Mouse (Mus musculus) heart, postnatal 0 days (tissue): ENCODE results near the gene Ppp2r5a.

Source experiments
- CTCF ChIP-seq: IDR thresholded peaks from 2 replicates; pipeline ENCODE4 v1.5.1; 2016; ENCODE audit warnings: antibody characterized with exemption, control low read depth, low read depth
- EP300 ChIP-seq: IDR thresholded peaks from 2 replicates; pipeline ENCODE4 v1.6.1; 2016; ENCODE audit warnings: antibody characterized with exemption, low read depth

DNA sequence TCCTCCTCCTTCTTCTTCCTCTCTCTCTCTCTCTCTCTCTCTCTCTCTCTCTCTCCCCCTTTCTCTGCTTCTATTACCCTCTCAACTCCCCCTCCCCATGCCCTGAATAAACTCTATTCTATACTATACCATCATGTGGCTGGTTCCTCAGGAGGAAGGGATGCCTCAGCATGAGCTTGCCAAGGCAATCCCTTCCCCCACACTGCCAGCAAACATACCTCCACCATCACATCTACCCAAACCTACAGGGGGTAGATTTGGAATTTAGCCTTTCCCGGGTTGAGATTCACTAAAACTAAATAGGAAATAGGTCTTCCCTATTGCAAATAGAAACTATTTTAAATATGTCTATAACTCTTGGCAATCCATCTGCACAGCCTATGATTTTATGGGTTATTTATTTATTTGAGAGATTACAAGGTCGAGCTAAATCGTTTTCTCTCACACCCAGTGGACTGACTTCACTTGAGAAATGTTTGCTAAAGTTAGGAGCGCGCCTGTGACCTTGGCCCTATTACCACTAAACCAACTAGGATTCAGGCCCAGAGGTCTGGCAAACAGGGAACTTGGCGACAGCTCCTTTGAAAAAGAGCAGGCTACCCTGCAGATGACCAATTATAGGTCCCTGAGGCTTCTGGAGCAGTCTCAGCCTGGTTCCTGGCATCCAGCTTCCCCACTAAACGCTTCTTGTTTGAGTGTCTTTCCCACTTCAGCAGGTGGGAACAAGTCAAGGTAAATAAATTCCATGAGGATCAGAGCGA, 17.1 kb upstream of the Ppp2r5a start:
- TF ChIP-seq CTCF, result no peak
- TF ChIP-seq EP300, result peak; percentile 74
